In genomic region chr1:124044161-124044560, GRCm38 (mm10) we compare ENCODE assay signal across 9 mouse cellular contexts. TPM values are rescaled to one million over a fixed set of nuclear protein-coding genes. Genes with fewer than 3 reads are reported as not detected.
DNase-seq lines count a peak whose midpoint lies in the region; ATAC-seq and TF ChIP-seq lines count a peak whose summit lies in the region.
"Had no signal": no experiment of that assay in that cellular context is flagged by ENCODE, and none has a peak within 500 bp of the region (broad histone marks: within the 10 kb centered on the region; RNA-seq: fewer than 3 reads in every experiment).

No protein-coding gene starts in this region.

- H3K27me3 ChIP-seq in midbrain, embryonic 10.5 days (ENCODE audit: low read depth, poor library complexity, severe bottlenecking), result peaks cover 56% of the 10 kb centered on the region
- H3K27me3 ChIP-seq in lung, postnatal 0 days (replicated peaks; ENCODE audit: insufficient read depth, low read length), result peaks cover 23% of the 10 kb centered on the region

- no peak overlapping the region for H3K4me2 ChIP-seq in lung, postnatal 0 days (replicated peaks; ENCODE audit: low read depth, low read length)

- no peaks in the 10 kb centered on the region for H3K36me3 ChIP-seq in midbrain, embryonic 10.5 days
- no peaks in the 10 kb centered on the region for H3K36me3 ChIP-seq in lung, postnatal 0 days (ENCODE audit: insufficient read depth, low read length)

- H3K4me1 ChIP-seq in midbrain, embryonic 10.5 days, result peaks cover 15% of the 10 kb centered on the region
- H3K4me1 ChIP-seq in lung, postnatal 0 days (ENCODE audit: insufficient read depth, low read depth, low read length), result no peaks in the 10 kb centered on the region

- TF ChIP-seq EP300 in lung, postnatal 0 days (IDR thresholded peaks at IDR 0.05), result no peak

- no peak for ATAC-seq in lung, postnatal 0 days

- no peak overlapping the region for H3K27ac ChIP-seq in midbrain, embryonic 10.5 days (replicated peaks)
- no peak overlapping the region for H3K27ac ChIP-seq in lung, postnatal 0 days (ENCODE audit: low read length)
- H3K27ac ChIP-seq: gastrocnemius, adult 2 months had no signal

- H3K4me3 ChIP-seq in midbrain, embryonic 10.5 days, result no peak overlapping the region
- H3K4me3 ChIP-seq in lung, postnatal 0 days (ENCODE audit: low read depth, low read length), result no peak overlapping the region
- H3K4me3 ChIP-seq: gastrocnemius, adult 2 months had no signal

- no peaks in the 10 kb centered on the region for H3K9me3 ChIP-seq in midbrain, embryonic 10.5 days (replicated peaks)
- no peaks in the 10 kb centered on the region for H3K9me3 ChIP-seq in lung, postnatal 0 days (ENCODE audit: low read length)

- H3K9ac ChIP-seq in lung, postnatal 0 days (replicated peaks; ENCODE audit: low read depth), result no peak overlapping the region

- TF ChIP-seq CTCF in lung, postnatal 0 days (IDR thresholded peaks at IDR 0.05), result no peak

- peak; percentile 20 to 44 for DNase-seq in left cerebral cortex, adult 18-20 months (ENCODE audit: low spot score in 2 of 2)
- no peak for DNase-seq in left cerebral cortex, adult 11 months (ENCODE audit: low spot score)
- DNase-seq in embryo, embryonic 10.5 days (ENCODE audit: low spot score), result peak; percentile 11
- peak; percentile 12 for DNase-seq in midbrain, embryonic 10.5 days (ENCODE audit: low spot score)
- DNase-seq in right cerebral cortex, postnatal 4 days, result peak; percentile 23
- no peak for DNase-seq in ovary, postnatal 10 days (ENCODE audit: low spot score)
- no peak for DNase-seq in lung, adult 18-20 months
- DNase-seq in lung, postnatal 0 days (ENCODE audit: low spot score), result no peak

- 15% methylated on average over 12 of the region's 12 CpGs for WGBS in midbrain, embryonic 10.5 days
- WGBS in lung, postnatal 0 days, result 21% methylated on average over 12 of the region's 12 CpGs

RNA-seq across cellular contexts. Expression of gene Dpp10, which starts 1.2 kb away (rescaled TPM):
- 100 to 1,000 TPM; 150 to 155 TPM for total RNA-seq in left cerebral cortex, adult 18-20 months (2021)
- 0.04 and 0.11 TPM in 2 replicates for polyA plus RNA-seq in midbrain, embryonic 10.5 days (2016; fragmentation: Nextera tagmentation; extraction: Ambion mirVana)
- polyA plus RNA-seq in lung, postnatal 0 days (2015; fragmentation: Nextera tagmentation; extraction: Ambion mirVana), result not detected in 2 replicates

Comparison
In these comparisons a context has a peak if more than half of its experiments do, and no peak if none do; other contexts are left out.
1. DNase-seq: peak in left cerebral cortex, adult 18-20 months (2 of 2), embryo, embryonic 10.5 days (single experiment), midbrain, embryonic 10.5 days (single experiment) and right cerebral cortex, postnatal 4 days (single experiment); none in left cerebral cortex, adult 11 months (single experiment), ovary, postnatal 10 days (single experiment), lung, adult 18-20 months (0 of 2) and lung, postnatal 0 days (single experiment).